Mouse (Mus musculus): ENCODE data around the gene Slc22a23.

The Slc22a23 gene

DNA sequence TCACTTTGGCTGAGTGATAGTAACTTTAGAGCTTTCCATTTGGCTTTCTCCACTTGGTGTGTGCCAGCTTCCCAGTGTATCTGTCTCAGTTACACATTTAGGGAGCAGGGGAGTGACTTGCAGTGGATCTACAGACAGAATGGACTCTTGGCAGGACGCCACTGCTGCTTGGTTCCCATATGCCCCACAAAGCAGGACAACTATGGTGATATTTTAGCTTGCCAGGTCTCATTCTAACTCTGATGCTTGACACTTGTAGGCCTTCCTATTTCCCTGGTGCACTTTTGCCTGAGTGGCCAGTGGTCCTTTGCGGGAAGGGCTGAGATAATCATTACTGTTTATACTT is 188.2 kb downstream of the Slc22a23 start:
- peak; percentile 67 for DNase-seq

DNA sequence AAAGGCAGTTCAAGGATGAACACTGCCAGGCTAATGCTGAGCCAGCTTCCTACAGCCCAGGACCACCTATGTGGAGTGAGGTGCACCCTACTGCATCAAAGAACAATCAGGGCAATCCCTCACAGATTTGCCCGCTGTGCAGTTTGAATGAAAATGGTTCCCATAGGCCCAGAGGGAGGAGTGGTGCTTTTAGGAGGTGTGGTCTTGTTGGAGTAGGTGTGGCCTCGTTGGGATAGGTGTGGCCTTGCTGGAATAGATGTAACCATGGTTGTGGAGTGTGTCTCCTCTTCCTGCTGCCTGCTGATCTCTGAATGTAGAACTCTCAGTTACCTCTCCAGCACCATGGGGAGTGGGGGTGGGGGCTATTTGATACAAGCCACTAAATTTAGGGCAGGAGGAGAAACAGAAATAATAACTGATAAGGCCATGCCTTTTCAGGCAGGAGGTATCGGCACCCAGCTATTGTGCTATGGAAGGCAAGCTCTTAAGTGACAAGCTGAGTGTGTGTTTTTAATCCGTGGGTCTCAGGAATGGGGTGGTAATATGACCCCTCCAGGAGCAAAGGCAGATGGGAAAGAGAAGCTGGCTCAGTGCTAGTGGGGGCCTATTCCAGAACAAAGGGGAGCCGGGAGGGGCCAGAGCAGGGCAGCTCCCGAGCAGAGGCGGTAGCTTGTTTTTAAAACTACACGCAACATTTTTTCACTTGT is 188.7 kb downstream of the Slc22a23 start:
- no peak for DNase-seq

DNA sequence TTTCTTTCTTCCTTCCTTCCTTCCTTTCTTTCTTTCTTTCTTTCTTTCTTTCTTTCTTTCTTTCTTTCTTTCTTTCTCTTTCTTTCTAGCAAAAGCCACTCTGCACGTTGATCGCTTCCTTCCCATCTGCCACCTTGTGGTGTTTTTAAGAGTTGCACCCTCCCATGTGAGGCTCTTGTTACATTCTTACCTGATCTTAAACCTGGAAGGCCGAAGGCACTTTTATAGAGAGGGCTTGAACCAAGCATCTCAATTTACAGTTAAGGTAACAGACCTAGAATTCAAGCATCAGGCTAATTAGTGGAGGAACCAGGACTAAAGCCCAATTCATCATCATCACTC is 190.1 kb downstream of the Slc22a23 start:
- DNase-seq: peak; percentile 72

DNA sequence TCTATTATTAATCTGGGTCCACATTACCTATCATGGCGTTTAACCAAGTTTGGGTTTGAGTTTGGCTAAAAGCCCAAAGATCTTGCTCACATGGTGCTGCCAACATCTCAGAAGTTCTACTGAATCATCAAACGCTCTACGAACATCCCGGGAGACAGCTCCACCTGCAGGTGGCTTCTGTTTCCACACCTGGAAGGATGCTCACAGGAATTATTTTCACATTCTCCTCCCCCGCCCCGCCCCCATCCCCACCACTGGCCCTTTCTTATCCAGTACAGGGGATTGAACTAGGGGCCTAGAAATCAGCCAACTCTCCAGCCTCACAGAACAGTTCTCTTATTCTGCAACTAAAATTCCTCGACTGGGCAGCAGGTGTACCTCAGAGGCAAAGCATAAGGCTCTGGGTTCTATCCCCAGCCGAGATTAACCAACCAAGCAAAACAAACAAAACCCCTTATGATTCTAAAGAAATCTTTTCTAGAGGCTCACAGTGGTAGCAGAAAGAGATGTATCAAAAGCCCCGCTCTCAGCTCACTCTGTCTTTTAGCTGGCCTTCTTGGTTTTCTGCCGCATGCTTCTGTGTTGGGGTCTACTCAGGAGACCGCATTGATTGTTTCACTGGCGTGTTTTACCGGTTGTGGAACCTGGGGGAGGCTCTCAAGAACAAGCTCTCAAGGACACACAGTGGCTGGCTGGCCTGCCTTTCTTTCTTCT is 190.6 kb downstream of the Slc22a23 start:
- DNase-seq: peak; percentile 85

DNA sequence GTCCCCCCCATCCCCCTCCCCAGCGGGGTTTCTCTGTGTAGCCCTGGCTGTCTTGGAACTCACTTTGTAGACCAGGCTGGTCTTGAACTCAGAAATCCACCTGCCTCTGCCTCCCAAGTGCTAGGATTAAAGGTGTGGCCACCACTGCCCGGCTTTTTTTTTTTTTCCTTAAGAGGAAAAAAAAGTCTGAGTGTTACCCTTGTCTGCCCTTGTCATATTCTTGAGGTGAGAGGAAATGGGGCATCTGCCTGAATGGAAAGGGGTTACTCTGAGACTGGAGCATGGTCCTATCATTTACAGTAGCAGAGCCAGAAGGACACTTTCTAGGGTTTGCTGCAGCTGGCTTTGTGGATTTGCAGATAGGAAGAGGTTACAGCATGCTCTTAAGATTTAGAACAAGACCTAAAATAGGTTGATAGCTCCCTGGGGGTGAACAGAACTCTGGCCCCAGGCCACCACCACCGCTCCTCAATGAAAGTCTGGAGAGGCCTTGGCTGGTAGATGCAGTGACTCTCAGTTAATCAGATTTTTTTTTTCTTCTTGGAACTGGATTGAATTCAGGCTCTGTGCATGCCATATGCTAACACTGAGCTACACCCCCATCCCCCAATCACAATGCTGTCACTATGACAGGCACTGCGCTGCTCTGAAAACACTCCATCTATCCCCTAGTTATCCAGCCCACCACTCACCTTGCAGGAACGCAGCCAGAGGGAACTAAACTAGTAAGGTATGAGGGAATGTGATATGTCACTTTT is 191.5 kb downstream of the Slc22a23 start:
- DNase-seq: no peak

DNA sequence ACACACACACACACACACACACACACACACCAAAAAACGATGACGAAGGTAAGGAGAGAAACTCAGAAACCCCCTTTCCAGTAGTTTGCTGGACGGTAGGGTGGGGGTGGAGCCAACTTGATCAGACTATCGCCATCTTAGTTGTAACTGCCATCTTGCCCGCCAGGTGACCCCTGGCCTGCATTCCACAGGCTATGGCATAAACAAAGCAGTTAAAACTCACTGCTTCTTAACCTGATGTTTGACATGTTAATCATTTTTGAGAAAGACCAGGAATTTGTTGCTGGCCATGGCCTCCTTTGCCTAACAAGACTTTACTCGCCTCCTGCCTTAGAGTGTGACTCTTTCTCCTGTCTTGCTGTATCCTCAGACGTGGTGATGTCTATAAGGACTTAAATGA is 192.3 kb downstream of the Slc22a23 start:
- no peak for DNase-seq

DNA sequence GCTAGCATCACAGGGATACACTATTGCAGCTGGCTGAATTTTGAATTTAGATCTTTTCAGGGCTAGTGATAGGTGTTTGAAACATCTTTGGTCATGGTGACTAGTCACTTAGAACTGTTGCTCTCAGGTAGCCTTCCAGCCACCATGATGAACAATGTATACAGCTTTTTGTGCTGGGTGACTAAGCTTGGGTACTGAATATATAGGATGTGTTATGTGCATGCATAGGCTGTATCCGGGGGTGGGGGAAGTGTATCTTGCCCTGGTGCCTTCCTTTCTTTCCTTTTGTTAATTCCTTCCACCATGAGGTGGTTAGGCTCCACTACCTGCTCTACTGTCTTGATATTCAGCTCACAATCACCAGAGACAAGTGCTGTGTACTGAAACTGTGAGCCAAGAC is 193.6 kb downstream of the Slc22a23 start:
- no peak for DNase-seq

DNA sequence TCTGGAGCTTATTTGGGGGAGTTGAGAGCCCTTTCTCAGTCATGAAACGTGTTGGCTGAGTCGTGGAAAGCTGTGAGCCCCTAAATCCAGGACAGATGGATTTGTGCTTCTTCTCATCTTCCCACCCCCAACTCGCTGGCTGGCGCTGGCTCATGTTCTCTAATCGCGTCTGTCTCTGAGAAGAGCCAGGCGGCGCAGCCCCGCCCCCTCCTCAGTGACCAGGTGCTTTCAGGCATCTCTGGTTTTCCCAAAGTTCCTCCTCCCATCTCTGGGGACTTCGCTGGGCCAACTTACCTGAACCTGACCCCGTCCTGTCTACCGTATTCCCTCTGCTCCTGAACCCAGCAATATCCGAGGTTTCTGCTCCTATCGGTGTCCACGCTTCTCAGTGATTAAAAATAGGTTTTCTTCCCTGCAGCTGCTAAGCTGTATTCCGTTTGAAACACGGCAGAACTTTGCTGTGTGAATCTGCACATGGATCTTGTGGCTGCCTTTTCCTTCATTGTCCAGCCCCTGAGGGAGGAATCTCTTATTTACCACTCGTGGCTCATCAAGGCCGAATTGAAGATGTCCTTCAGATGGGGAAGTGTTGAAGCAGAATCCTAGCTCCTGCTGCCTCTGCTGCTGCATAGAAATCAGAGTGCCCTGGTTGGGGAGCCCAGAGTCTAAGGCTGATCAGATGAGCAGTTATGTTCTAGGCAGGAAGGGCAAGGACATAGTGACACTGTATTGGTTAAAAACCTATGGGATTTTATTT is 194.5 kb downstream of the Slc22a23 start:
- peak; percentile 66 for DNase-seq

DNA sequence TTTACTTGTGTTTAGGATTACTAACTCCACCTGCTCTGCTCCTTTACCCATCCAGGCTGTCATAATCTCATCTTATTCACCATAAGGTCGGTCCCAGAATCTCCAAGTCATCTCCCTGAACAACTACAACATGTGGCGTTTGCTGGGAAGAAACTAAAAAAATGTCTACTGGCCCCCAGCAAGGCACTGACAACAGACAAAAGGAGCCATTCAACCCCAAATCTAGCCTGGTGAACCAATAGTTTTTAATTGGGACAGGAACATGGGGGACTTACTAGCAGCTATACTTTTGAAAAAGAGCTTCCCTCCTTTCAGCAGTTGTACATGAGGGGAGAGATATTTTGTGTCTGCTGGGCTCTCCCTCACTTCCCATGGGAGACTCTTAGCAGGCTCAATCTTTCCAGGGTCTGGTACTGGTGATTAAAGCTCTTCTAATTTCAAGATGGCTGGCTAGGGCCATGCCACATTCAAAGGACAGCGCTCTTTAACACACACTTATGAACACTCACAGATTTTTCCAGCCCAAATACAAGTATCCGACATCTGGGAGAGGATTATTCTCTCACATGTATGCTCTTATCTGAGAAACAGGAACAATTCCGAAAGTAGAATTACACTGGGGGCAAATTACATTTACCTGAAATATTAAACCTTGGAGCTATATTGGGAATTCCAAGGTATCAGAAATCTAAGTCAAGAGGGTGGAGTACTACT is 195.4 kb downstream of the Slc22a23 start:
- DNase-seq: no peak

DNA sequence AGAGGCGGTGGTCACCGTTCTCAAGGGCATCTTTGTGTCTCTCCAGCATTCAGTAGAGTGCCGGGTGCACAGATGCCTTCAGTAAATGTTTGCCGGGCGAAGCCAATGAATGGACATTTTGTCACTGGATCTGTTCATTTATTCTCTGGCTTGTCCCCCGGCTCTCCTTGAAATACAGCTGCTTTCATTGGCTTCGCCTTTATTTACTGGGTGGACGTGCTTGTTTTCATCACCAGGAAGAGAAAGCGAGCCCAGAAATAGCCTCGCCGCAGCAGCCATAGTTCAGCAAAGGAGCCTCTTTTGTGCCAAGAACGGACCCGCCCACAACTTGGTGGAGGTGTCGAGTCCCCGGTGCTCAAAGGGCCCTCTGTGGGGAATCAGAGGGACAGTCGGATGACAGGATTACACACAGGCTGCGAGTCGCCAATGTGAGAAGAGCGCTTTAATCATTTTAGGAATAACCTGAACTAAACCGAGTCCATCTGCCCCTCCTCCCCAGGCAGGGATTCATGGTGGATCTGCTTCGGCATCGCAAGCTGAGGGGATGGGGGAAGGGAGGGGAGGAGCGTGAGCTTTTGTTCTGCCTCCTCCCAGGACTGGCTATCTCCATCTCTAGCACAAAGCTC is 196.1 kb downstream of the Slc22a23 start:
- peak; percentile 69 for DNase-seq

DNA sequence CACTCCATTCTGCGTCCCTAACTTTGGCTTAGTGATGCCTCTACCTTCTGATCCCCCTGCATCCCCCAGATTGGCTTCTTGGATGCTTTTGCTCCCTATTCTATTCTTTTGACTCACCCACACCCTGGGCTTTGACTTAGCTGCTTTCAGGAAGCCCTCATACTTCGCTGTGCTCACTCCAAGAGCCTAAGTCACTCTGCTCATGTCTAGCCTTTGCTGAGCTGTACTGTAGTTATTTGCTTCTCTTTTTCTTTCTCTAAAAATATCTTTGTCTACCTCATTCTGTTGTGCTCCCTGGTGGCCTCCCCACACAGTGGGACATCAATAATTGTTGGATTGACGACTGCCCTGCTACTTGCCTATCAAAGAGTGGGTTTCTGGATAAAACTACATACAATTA is 196.8 kb downstream of the Slc22a23 start:
- DNase-seq: no peak

DNA sequence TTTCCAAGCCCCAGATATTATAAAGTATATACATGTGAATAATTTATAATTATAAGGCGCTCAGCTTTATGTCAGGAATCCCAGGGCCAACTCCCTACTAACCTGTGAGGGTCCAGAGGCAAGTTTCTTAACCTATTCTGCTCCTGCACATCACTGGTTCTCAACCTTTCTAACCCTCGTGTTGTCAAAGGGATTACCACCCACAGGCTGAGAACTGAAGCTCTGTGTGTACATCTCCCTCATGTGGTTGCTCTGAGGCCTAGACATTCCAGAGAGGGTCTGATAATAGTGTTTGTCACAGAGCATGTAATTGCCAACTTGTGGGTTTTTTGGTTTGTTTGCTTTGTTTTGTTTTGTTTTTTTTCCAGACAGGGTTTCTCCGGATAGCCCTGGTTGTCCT is 198.1 kb downstream of the Slc22a23 start:
- DNase-seq: no peak

DNA sequence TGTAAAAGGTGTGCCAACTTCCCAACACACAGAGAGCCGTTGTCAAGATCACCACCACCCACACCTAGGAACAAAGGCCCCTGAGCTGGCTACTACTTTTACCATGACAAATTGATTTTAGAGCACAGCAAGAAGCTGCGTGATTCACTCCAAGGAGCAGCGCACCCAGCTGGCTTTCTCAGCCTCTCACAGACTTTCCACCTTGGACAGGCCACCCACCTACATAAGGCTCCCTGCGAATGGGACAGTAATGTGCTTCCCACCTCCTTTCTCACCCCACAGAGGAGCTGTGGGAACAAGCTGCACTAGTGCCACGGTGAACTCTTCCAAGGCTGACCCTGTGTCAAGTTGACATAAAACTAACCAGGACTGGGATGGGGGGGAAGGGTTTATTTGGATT is 201.6 kb downstream of the Slc22a23 start:
- no peak for DNase-seq

DNA sequence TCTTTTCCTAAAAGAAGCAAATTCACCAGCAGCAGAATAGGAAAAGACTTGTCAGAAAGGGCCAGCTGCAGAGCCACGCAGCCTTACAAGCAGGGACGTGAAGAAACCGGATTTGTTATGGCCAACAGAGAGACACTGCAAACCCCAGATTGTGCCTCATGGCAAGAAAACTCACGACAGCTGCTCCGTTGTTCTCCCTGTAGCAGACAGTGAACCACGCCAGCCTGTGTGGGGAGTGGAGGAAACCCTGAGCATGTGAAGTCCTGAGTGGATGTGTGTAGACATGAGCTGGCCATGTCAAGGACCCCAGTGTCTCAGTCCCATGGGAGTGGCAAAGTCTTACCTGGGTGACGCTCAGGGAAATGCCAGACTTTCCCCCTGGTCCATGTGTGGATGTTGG is 208.4 kb downstream of the Slc22a23 start:
- peak; percentile 41 for DNase-seq

DNA sequence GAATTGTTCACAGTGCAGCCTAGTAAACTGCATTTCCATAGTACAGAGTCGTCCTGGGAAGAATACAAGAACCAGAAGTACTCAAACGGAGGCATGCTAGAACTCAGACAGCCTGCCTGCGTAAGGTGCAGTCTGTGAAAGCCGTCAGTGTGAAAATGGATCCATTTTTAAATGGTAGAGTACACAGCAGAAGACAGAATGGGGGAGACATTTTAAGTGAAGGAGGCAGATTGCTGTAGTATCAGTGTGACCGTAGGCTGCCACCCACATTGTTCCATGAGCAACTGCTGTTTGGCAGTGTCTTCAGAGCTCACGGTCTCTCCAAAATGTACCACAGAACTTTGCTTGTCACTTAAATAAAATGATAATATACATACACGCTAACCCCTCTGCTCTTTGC is 210.7 kb downstream of the Slc22a23 start:
- DNase-seq: no peak

DNA sequence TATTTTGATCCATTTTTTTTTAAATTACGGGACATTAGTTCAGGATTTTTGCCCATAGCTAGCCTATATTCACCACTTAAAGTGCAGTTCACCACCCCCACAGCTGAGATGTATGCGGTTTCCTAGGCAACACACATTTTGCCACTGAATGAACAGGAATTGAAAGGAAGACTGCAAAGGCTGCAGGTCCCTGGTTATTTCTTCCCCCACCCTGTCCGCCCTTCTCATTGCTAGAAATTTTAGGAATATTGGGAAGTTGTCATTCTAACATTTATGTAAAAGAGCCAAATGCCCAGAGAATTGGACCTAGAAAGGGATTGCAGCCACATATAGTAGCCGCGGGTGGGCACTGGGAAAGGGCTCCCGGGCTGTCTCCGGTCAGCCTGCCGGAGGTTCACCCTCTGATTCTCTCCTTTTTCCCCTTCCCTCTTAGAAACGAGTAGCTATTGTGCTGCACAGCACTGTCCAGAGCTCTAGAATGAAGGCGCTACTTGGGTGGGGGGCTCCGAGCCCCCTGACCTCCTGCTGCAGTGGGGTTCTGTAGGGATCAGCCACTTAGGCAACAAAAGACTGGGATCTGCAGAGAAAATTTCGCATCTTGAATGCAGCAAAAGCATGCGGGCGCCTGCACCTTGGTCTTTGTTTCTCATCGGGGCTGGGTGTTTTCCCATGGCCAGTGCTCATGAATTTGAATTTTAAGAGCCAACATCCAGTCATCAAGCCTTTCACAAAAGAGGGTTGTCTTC is 211.5 kb downstream of the Slc22a23 start:
- peak; percentile 40 for DNase-seq

DNA sequence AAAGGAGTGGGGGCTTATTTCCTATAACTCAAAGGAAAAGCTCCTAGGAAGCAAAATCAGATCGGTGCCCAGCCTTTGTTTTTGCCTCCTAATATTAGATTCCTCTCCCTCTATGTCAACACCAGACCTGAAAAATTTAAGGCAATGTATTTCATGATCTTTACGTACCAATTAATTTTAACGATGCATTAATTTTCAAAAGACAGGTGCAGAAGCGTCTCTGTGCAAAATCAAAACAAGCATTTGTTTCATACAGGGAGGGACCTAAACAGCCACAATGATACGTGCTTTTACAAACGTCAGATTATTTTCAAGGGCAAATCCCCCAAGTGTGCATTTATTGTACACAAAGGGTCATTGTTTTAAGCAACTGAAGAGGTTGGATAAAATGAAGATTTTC is 212.1 kb downstream of the Slc22a23 start:
- DNase-seq: no peak

DNA sequence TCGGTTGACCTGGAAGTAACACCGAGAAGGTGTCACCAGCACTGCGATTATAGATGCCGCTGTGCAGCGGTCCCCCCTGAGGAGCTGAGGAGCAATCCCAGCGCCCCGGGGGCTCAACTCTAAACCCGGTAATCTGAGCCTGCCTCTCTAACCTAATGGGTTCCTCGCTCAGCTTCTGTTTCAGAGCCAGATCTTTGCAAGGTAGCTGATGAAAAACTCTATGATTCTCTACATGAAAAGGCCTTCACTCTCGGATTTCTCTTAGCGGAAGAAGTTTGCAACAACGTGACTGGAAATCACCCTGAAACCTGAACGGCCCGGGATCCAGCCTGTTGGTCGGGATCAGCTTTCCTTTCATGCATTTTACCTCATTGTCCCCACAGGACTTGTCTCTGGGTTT is 212.7 kb downstream of the Slc22a23 start:
- DNase-seq: no peak

DNA sequence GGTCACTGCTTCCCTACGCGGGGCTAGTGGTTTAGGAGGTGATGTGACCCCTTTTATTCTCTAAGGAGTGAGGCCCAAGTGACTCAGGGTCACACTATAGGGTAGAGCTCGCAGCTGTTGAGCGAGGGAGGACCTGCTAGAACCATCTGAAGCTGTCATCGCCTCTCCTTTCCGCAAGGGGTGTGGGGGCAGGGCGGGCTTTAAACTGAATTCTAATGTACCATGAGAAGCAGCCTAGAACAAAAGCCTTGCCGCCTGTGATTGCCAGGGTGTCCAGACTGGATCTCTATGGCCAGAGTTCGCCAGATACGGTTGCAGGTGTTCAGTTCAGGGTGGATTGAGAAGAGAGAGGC is 213.3 kb downstream of the Slc22a23 start:
- DNase-seq: peak; percentile 85

DNA sequence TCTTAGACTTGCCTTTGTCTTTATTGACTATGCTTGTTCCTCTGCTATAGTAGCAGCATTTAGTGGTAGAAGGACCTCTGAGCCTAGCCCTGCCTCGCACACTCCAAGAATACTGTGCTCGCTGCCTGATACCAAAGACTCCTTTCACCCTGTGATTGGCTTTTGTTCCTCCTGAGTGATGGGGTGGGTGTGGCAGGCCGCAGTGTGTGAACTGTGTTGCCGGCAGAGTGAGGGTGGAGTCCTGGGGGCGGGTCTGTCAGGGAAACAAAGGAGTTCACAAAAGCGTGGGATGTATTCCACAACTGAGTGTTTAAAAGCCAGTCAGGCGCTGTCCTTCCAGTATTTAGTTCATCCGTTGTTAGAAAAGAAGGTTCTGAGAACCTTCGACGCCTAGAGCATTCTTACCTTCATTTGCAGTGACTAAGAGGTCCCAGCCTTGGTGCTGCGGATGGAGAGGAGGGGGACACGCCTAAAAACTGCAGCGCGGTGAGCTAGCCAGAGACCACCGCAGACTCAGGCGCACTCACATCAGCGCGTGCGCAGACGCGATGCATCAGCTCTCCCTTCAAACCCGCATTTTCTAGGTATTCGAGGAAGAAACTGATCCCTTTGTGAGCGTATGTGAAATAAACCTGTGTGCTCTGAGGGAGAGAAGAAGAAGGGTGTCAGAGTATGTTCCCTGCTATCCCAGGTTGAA is 213.8 kb downstream of the Slc22a23 start:
- DNase-seq: peak; percentile 72

DNA sequence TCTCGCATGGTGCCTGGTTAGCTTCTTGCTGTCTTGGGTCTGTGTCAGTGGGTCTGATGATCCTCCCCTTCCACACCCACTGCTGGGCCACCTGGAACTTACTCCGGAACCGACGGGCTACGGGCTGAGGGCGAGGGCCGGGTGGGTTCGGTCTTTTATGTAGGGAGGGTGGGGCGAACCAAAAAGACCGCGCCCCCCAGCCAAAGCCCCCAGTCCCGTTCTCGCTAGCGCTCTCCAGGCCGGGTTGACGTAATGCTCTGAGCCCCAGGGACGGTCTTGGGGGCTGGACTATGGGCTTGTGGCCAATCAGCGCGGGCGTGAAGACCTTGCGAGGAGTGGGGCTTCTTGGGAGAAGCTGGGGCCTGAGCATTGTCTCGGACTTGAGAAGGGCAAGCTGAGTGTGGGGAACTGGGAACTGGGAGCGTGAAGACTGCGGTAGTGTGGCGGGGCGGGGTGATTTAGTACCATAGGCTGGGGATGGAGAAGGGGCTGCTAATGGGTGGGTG is 214.7 kb downstream of the Slc22a23 start, which contains the start of gene Tubb2b:
Tubb2b (minus strand) TSS at position 241 of the 506 bp plus-strand sequence.
- peak; percentile 98 for DNase-seq
